In genomic region chr5:111247571-111248265, GRCm38 (mm10) we compare ENCODE assay signal across 14 mouse cellular contexts.
DNase-seq lines count a peak whose midpoint lies in the region; ATAC-seq and TF ChIP-seq lines count a peak whose summit lies in the region.
"Had no signal": no experiment of that assay in that cellular context is flagged by ENCODE, and none has a peak within 500 bp of the region (broad histone marks: within the 10 kb centered on the region; RNA-seq: fewer than 3 reads in every experiment).

No protein-coding gene starts in this region.

- no peaks in the 10 kb centered on the region for H3K36me3 ChIP-seq in kidney, adult 2 months (ENCODE audit: control insufficient read depth, insufficient read depth, low read length)
- no peaks in the 10 kb centered on the region for H3K36me3 ChIP-seq in heart, postnatal 0 days (replicated peaks; ENCODE audit: control insufficient read depth, insufficient read depth, low read length)
- H3K36me3 ChIP-seq in intestine, embryonic 16.5 days (ENCODE audit: control insufficient read depth, insufficient read depth, low read length) = no peaks in the 10 kb centered on the region
- H3K36me3 ChIP-seq: embryonic facial prominence, embryonic 12.5 days; G1E; liver, embryonic 12.5 days had no signal

- TF ChIP-seq POLR2A in kidney, adult 2 months (IDR thresholded peaks at IDR 0.05; ENCODE audit: low read depth, low read length) = no peak

- no peaks in the 10 kb centered on the region for H3K27me3 ChIP-seq in kidney, adult 2 months (replicated peaks; ENCODE audit: control insufficient read depth, insufficient read depth, low read length)
- H3K27me3 ChIP-seq in heart, postnatal 0 days (ENCODE audit: control insufficient read depth, insufficient read depth, low read length) = no peaks in the 10 kb centered on the region
- H3K27me3 ChIP-seq in intestine, embryonic 16.5 days (replicated peaks; ENCODE audit: control insufficient read depth, insufficient read depth, low read length) = no peaks in the 10 kb centered on the region
- H3K27me3 ChIP-seq: embryonic facial prominence, embryonic 12.5 days; liver, embryonic 12.5 days had no signal

- no peak overlapping the region for H3K4me3 ChIP-seq in kidney, adult 2 months (ENCODE audit: insufficient read depth, low read depth, low read length)
- H3K4me3 ChIP-seq in heart, postnatal 0 days (ENCODE audit: low read depth, low read length) = no peak overlapping the region
- H3K4me3 ChIP-seq in intestine, embryonic 16.5 days (ENCODE audit: low read length) = no peak overlapping the region
- H3K4me3 ChIP-seq: embryonic facial prominence, embryonic 12.5 days; left cerebral cortex, adult 2 months; liver, embryonic 12.5 days had no signal

- peak; percentile 35 for DNase-seq in kidney, adult 2 months
- no peak for DNase-seq in kidney, adult 11 months
- DNase-seq in Muller cell, postnatal 12 days (ENCODE audit: inconsistent ontology term) = peak; percentile 93
- peak; percentile 46 to 66 for DNase-seq in adrenal gland, postnatal 36 days
- DNase-seq in heart, postnatal 0 days (ENCODE audit: low spot score) = peak; percentile 47
- DNase-seq in thymus, postnatal 0 days (ENCODE audit: low spot score) = no peak
- DNase-seq: cerebellum, adult 8-10 months; thymus, postnatal 36 days had no signal

- H3K4me1 ChIP-seq in kidney, adult 2 months (ENCODE audit: control insufficient read depth, insufficient read depth, low read length) = no peaks in the 10 kb centered on the region
- peaks cover 3% of the 10 kb centered on the region; the same call in 1 of the 2 replicates for H3K4me1 ChIP-seq in heart, postnatal 0 days (ENCODE audit: control insufficient read depth, insufficient read depth)
- H3K4me1 ChIP-seq in intestine, embryonic 16.5 days (ENCODE audit: control insufficient read depth, insufficient read depth, low read length) = peaks cover 4% of the 10 kb centered on the region; the same call in 1 of the 2 replicates

- no peak for TF ChIP-seq CTCF in kidney, adult 2 months (conservative IDR thresholded peaks at IDR 0.05; ENCODE audit: insufficient read depth, insufficient read length, low read depth, low read length)
- no peak for TF ChIP-seq CTCF in heart, postnatal 0 days (IDR thresholded peaks at IDR 0.05; ENCODE audit: low read depth)

- H3K9ac ChIP-seq in heart, postnatal 0 days (replicated peaks; ENCODE audit: low read depth, low read length) = no peak overlapping the region
- no peak overlapping the region for H3K9ac ChIP-seq in intestine, embryonic 16.5 days (ENCODE audit: low read depth, low read length)
- H3K9ac ChIP-seq: embryonic facial prominence, embryonic 12.5 days; liver, embryonic 12.5 days had no signal

- TF ChIP-seq EP300 in heart, postnatal 0 days (IDR thresholded peaks at IDR 0.05; ENCODE audit: low read depth) = no peak

- H3K27ac ChIP-seq in kidney, adult 2 months (ENCODE audit: insufficient read depth, low read depth, low read length) = no peak overlapping the region
- peak overlapping the region; percentile 52 for H3K27ac ChIP-seq in heart, postnatal 0 days (ENCODE audit: low read depth)
- H3K27ac ChIP-seq in intestine, embryonic 16.5 days (ENCODE audit: low read length) = no peak overlapping the region
- H3K27ac ChIP-seq: embryonic facial prominence, embryonic 12.5 days; hindbrain, postnatal 0 days; left cerebral cortex, adult 2 months; liver, embryonic 12.5 days had no signal

- 66% methylated on average over 10 of the region's 10 CpGs for WGBS in kidney, adult 2 months
- WGBS in heart, postnatal 0 days = 38% methylated on average over 10 of the region's 10 CpGs
- 77% methylated on average over 10 of the region's 10 CpGs for WGBS in intestine, embryonic 16.5 days

- ATAC-seq in heart, postnatal 0 days (ENCODE audit: insufficient read depth, low read depth) = peak; percentile 51; the same call in 1 of the 2 replicates
- no peak for ATAC-seq in intestine, embryonic 16.5 days
- ATAC-seq: hindbrain, postnatal 0 days; liver, embryonic 12.5 days had no signal

- H3K9me3 ChIP-seq in heart, postnatal 0 days (replicated peaks; ENCODE audit: control insufficient read depth, low read length) = no peaks in the 10 kb centered on the region
- no peaks in the 10 kb centered on the region for H3K9me3 ChIP-seq in intestine, embryonic 16.5 days (ENCODE audit: control insufficient read depth, low read length)
- H3K9me3 ChIP-seq: embryonic facial prominence, embryonic 12.5 days; G1E; liver, embryonic 12.5 days had no signal

- H3K4me2 ChIP-seq in heart, postnatal 0 days (ENCODE audit: low read depth, low read length) = no peak overlapping the region
- no peak overlapping the region for H3K4me2 ChIP-seq in intestine, embryonic 16.5 days (ENCODE audit: low read depth, low read length)
- H3K4me2 ChIP-seq: embryonic facial prominence, embryonic 12.5 days; liver, embryonic 12.5 days had no signal

Comparison
In these comparisons a context has a peak if more than half of its experiments do, and no peak if none do; other contexts are left out.
1. DNase-seq: peak in kidney, adult 2 months (single experiment), Muller cell, postnatal 12 days (single experiment), adrenal gland, postnatal 36 days (2 of 2) and heart, postnatal 0 days (single experiment); none in kidney, adult 11 months (single experiment) and thymus, postnatal 0 days (single experiment).